Mouse (Mus musculus): ENCODE measurements around the gene Rgs9. TPM values are rescaled to one million over a fixed set of nuclear protein-coding genes. Genes with fewer than 3 reads are reported as not detected.
"Not testable (repeated sequence)": the region's sequence is repeated elsewhere in the genome, so short reads cannot be mapped to it uniquely, and the experiment has no call there.

Gene Rgs9
- polyA plus RNA-seq, 1 experiment: 1.2 TPM

DNA sequence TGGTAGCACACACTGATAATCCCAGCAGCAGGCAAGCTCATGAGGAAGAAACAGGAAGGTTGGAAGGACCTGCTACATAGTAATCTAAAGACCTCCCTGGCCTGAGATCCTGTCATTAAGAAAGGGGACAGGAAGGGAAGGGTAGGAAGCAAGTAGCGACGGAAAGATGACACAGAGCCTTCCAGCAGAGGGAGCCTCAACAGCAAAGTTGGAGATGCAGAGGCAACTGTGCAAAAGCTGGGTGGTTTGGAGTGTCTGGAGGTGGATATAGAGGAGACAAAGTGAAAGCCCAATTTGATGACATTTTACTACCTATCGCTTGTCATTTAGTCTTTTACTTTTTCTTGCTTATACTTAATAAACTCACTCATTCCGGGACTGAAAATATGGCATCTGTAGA is 19.0 kb upstream of the Rgs9 start:
- TF ChIP-seq POLR2A (IDR thresholded peaks at IDR 0.05; ENCODE audit: control insufficient read depth, extremely low read depth, insufficient read depth, low read length, poor library complexity): no peak
- 43% methylated on average over 4 of the region's 4 CpGs for WGBS
- H3K27ac ChIP-seq (ENCODE audit: control insufficient read depth, insufficient read depth, low read length): no peak overlapping the region
- H3K4me3 ChIP-seq (ENCODE audit: control insufficient read depth, insufficient read depth, low read length): no peak overlapping the region
- H3K4me1 ChIP-seq (replicated peaks; ENCODE audit: control insufficient read depth, insufficient read depth, low read length): 0 out of 2 replicates have a peak, but pooled peaks cover 2% of the 10 kb centered on the region
- peak; percentile 62 for DNase-seq
- no peaks in the 10 kb centered on the region for H3K27me3 ChIP-seq (ENCODE audit: control insufficient read depth, insufficient read depth, low read length)
- no peaks in the 10 kb centered on the region for H3K36me3 ChIP-seq (ENCODE audit: control insufficient read depth, insufficient read depth, low read length)

- H3K36me3 ChIP-seq (ENCODE audit: control insufficient read depth, insufficient read depth, low read length): no peaks in the 10 kb centered on the region
- H3K27me3 ChIP-seq (ENCODE audit: control insufficient read depth, insufficient read depth, low read length): no peaks in the 10 kb centered on the region
- TF ChIP-seq POLR2A (IDR thresholded peaks at IDR 0.05; ENCODE audit: control insufficient read depth, extremely low read depth, insufficient read depth, low read length, poor library complexity) (peak; percentile 73), CTCF (IDR thresholded peaks at IDR 0.05; ENCODE audit: borderline replicate concordance, control insufficient read depth, extremely low read depth, insufficient read depth, low read length, poor library complexity) (peak; percentile 39; the same call in 1 of the 2 replicates)
- H3K4me3 ChIP-seq (ENCODE audit: control insufficient read depth, insufficient read depth, low read length): peak overlapping the region; percentile 87
- 16% methylated on average over 20 of the region's 20 CpGs for WGBS
- peak; percentile 77 for DNase-seq
- H3K4me1 ChIP-seq (replicated peaks; ENCODE audit: control insufficient read depth, insufficient read depth, low read length): 0 out of 2 replicates have a peak, but pooled peaks cover 2% of the 10 kb centered on the region
- no peak overlapping the region; the same call in 1 of the 2 replicates for H3K27ac ChIP-seq (ENCODE audit: control insufficient read depth, insufficient read depth, low read length)
Observed at GRCm38 (mm10) chr11:109311885-109312605, 14.1 kb upstream of the Rgs9 start.

DNA sequence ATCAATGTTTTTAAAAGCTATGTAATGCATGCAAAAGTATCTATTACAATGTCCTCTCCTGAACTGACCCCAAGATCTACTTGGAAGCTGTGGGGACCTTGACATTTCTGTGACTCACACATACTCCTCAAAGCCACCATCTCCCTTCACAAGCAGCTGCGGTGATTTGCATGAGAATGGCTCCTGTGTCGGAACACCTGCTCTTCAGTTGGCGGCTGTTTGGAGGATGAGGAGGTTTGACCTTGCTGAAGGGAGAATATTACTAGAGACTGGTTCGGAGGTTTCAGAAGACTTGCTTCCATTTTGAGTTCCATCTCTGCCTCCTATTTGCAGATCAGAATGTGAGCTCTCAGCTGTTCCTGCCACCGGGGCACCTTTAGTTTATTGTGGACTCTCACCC is 7.8 kb upstream of the Rgs9 start:
- H3K4me1 ChIP-seq (replicated peaks; ENCODE audit: control insufficient read depth, insufficient read depth, low read length): no peaks in the 10 kb centered on the region

DNA sequence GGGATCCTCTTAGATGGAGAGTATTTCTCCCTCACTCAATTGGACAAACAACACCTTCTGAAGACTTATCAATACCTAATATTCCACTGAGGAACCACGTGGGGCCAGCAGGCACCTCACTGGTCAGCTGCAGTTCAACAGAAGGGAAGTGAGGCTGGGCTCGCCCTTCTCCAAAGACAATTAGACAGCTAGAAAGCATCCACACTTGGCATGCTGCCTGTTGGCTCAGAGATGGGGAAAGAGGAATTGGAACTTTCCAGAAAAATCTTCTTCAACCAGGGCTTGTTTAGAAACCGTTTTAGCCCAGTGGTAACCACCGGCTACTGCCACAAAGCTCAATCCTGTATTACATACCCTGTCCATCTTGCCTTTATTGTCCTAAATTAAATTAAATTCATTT is 4.4 kb upstream of the Rgs9 start:
- Histone ChIP-seq H3K36me3 (ENCODE audit: control insufficient read depth, insufficient read depth, low read length) (no peaks in the 10 kb centered on the region), H3K4me3 (ENCODE audit: control insufficient read depth, insufficient read depth, low read length) (no peak overlapping the region), H3K4me1 (replicated peaks; ENCODE audit: control insufficient read depth, insufficient read depth, low read length) (peaks cover 3% of the 10 kb centered on the region), H3K27me3 (ENCODE audit: control insufficient read depth, insufficient read depth, low read length) (no peaks in the 10 kb centered on the region), H3K27ac (ENCODE audit: control insufficient read depth, insufficient read depth, low read length) (no peak overlapping the region)
- DNase-seq: no peak
- TF ChIP-seq POLR2A (IDR thresholded peaks at IDR 0.05; ENCODE audit: control insufficient read depth, extremely low read depth, insufficient read depth, low read length, poor library complexity) (no peak), CTCF (IDR thresholded peaks at IDR 0.05; ENCODE audit: borderline replicate concordance, control insufficient read depth, extremely low read depth, insufficient read depth, low read length, poor library complexity) (no peak)
- WGBS: 64% methylated on average over 4 of the region's 4 CpGs

More for the DNA sequence above, 7.8 kb upstream of the Rgs9 start:
- Histone ChIP-seq H3K27ac (ENCODE audit: control insufficient read depth, insufficient read depth, low read length) (no peak overlapping the region), H3K4me3 (ENCODE audit: control insufficient read depth, insufficient read depth, low read length) (no peak overlapping the region), H3K27me3 (ENCODE audit: control insufficient read depth, insufficient read depth, low read length) (no peaks in the 10 kb centered on the region), H3K36me3 (ENCODE audit: control insufficient read depth, insufficient read depth, low read length) (no peaks in the 10 kb centered on the region)
- 96% methylated on average over 5 of the region's 5 CpGs for WGBS
- TF ChIP-seq CTCF (IDR thresholded peaks at IDR 0.05; ENCODE audit: borderline replicate concordance, control insufficient read depth, extremely low read depth, insufficient read depth, low read length, poor library complexity): no peak
- no peak for TF ChIP-seq POLR2A (IDR thresholded peaks at IDR 0.05; ENCODE audit: control insufficient read depth, extremely low read depth, insufficient read depth, low read length, poor library complexity)
- no peak for DNase-seq

GRCm38 (mm10) chr11:109297031-109297430 is 898 bp downstream of the Rgs9 start:
- no peaks in the 10 kb centered on the region; the same call in 1 of the 2 replicates for H3K27me3 ChIP-seq (ENCODE audit: control insufficient read depth, insufficient read depth, low read length)
- no peak overlapping the region for H3K27ac ChIP-seq (ENCODE audit: control insufficient read depth, insufficient read depth, low read length)
- WGBS: 93% methylated on average over 7 of the region's 7 CpGs
- no peaks in the 10 kb centered on the region for H3K36me3 ChIP-seq (ENCODE audit: control insufficient read depth, insufficient read depth, low read length)
- no peak overlapping the region for H3K4me3 ChIP-seq (ENCODE audit: control insufficient read depth, insufficient read depth, low read length)
- TF ChIP-seq POLR2A (IDR thresholded peaks at IDR 0.05; ENCODE audit: control insufficient read depth, extremely low read depth, insufficient read depth, low read length, poor library complexity) (no peak), CTCF (IDR thresholded peaks at IDR 0.05; ENCODE audit: borderline replicate concordance, control insufficient read depth, extremely low read depth, insufficient read depth, low read length, poor library complexity) (no peak)
- H3K4me1 ChIP-seq (replicated peaks; ENCODE audit: control insufficient read depth, insufficient read depth, low read length): peaks cover 3% of the 10 kb centered on the region
- DNase-seq: no peak

- Histone ChIP-seq H3K27ac (ENCODE audit: control insufficient read depth, insufficient read depth, low read length) (no peak overlapping the region), H3K4me1 (replicated peaks; ENCODE audit: control insufficient read depth, insufficient read depth, low read length) (no peaks in the 10 kb centered on the region), H3K27me3 (ENCODE audit: control insufficient read depth, insufficient read depth, low read length) (no peaks in the 10 kb centered on the region; the same call in 1 of the 2 replicates), H3K4me3 (ENCODE audit: control insufficient read depth, insufficient read depth, low read length) (no peak overlapping the region), H3K36me3 (ENCODE audit: control insufficient read depth, insufficient read depth, low read length) (no peaks in the 10 kb centered on the region)
- 87% methylated on average over 3 of the region's 3 CpGs for WGBS
- DNase-seq: no peak
- no peak for TF ChIP-seq CTCF (IDR thresholded peaks at IDR 0.05; ENCODE audit: borderline replicate concordance, control insufficient read depth, extremely low read depth, insufficient read depth, low read length, poor library complexity)
- TF ChIP-seq POLR2A (IDR thresholded peaks at IDR 0.05; ENCODE audit: control insufficient read depth, extremely low read depth, insufficient read depth, low read length, poor library complexity): no peak
Observed at GRCm38 (mm10) chr11:109292056-109292455, 5.9 kb downstream of the Rgs9 start.

DNA sequence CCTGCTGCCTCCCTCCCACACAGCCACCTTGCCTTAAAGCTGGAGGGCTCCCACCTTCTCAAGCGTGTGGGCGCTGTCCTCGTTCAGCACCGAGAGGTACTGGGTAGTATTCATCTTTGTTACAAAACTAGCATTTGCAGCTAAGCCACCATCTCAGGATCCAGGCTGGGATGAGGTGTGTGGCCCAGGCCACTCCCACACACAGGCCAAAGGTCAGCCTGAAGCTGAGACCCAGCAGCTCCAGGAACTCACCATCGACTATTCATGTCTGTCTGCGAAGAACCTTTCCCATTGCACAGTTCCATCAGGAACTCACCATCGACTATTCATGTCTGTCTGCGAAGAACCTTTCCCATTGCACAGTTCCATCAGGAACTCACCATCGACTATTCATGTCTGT is 8.6 kb downstream of the Rgs9 start:
- H3K4me3 ChIP-seq (ENCODE audit: control insufficient read depth, insufficient read depth, low read length); DNase-seq; H3K27me3 ChIP-seq (ENCODE audit: control insufficient read depth, insufficient read depth, low read length); H3K36me3 ChIP-seq (ENCODE audit: control insufficient read depth, insufficient read depth, low read length); H3K4me1 ChIP-seq (replicated peaks; ENCODE audit: control insufficient read depth, insufficient read depth, low read length); H3K27ac ChIP-seq (ENCODE audit: control insufficient read depth, insufficient read depth, low read length): not testable (repeated sequence)
- 96% methylated on average over 9 of the region's 9 CpGs for WGBS

All from thymus, adult 2 months (tissue).